Mouse (Mus musculus) lung, adult 2 months (tissue): Measurements from ENCODE around the gene 5730522E02Rik.

ENCODE experiments used
- CTCF ChIP-seq: fragments of 200-500 bp; IDR thresholded peaks from 2 replicates; pipeline ENCODE4 v1.5.1; 2011; ENCODE audit warnings: mild to moderate bottlenecking, low read length, control low read depth; ENCODE audit not compliant: insufficient read depth
- POLR2A ChIP-seq: fragments of 200-500 bp; IDR thresholded peaks from 2 replicates; pipeline ENCODE4 v1.6.1; 2011; ENCODE audit warnings: low read depth, mild to moderate bottlenecking, control low read depth, low read length, borderline replicate concordance; ENCODE audit errors: extremely low read depth

- TF ChIP-seq CTCF: no peak
- no peak for TF ChIP-seq POLR2A
Observed at GRCm38 (mm10) chr11:25902321-25902720, 308.2 kb downstream of the 5730522E02Rik start.
